Mouse (Mus musculus) frontal cortex, postnatal 10 days (tissue): ENCODE data around the gene Cfap52.

ENCODE experiments used
- DNase-seq, 2 experiments: peaks; one replicate each; pipeline ENCODE4 v3.0.0; 2022; ENCODE audit warnings: low spot score in 2 of 2, mixed read lengths in 1 of 2

Gene Cfap52

GRCm38 (mm10) chr11:67965242-67965883 is at the start of gene Cfap52:
Gene Cfap52, minus strand, starts transcription at chr11:67965651.
- peak; percentile 73 to 85 for DNase-seq

- DNase-seq = no peak
Measured at GRCm38 (mm10) chr11:68012207-68012606, 46.8 kb upstream of the Cfap52 start.

GRCm38 (mm10) chr11:68009377-68009776 is 43.9 kb upstream of the Cfap52 start:
- DNase-seq = no peak

GRCm38 (mm10) chr11:68007645-68008044 is 42.2 kb upstream of the Cfap52 start:
- DNase-seq = no peak

- no peak for DNase-seq
Measured at GRCm38 (mm10) chr11:68006216-68006789, 40.9 kb upstream of the Cfap52 start.

GRCm38 (mm10) chr11:68004191-68004590 is 38.7 kb upstream of the Cfap52 start:
- DNase-seq = peak in 1 of 2 experiments; percentile 51

- no peak for DNase-seq
Measured at GRCm38 (mm10) chr11:67999629-68000028, 34.2 kb upstream of the Cfap52 start.

- DNase-seq = no peak
Measured at GRCm38 (mm10) chr11:67998905-67999304, 33.5 kb upstream of the Cfap52 start.

GRCm38 (mm10) chr11:67995965-67996364 is 30.5 kb upstream of the Cfap52 start:
- no peak for DNase-seq

- DNase-seq = no peak
Measured at GRCm38 (mm10) chr11:67991240-67991639, 25.8 kb upstream of the Cfap52 start.

- DNase-seq = no peak
Measured at GRCm38 (mm10) chr11:67983564-67983963, 18.1 kb upstream of the Cfap52 start.

- peak in 1 of 2 experiments; percentile 33 for DNase-seq
Measured at GRCm38 (mm10) chr11:67975252-67975651, 9.8 kb upstream of the Cfap52 start.

GRCm38 (mm10) chr11:67973225-67973624 is 7.8 kb upstream of the Cfap52 start:
- DNase-seq = no peak

- DNase-seq = no peak
Measured at GRCm38 (mm10) chr11:67972606-67973005, 7.2 kb upstream of the Cfap52 start.

GRCm38 (mm10) chr11:67967831-67968230 is 2.4 kb upstream of the Cfap52 start:
- DNase-seq = no peak

- peak; percentile 83 to 91 for DNase-seq
Measured at GRCm38 (mm10) chr11:67965905-67966878, 741 bp upstream of the Cfap52 start, which contains the start of gene Stx8. Gene Stx8, plus strand, starts transcription at chr11:67966193.

- DNase-seq = no peak
Measured at GRCm38 (mm10) chr11:67964110-67964509, 1.3 kb downstream of the Cfap52 start.

GRCm38 (mm10) chr11:67954413-67954812 is 11.0 kb downstream of the Cfap52 start:
- no peak for DNase-seq

- DNase-seq = no peak
Measured at GRCm38 (mm10) chr11:67953604-67954003, 11.8 kb downstream of the Cfap52 start.

- no peak for DNase-seq
Measured at GRCm38 (mm10) chr11:67949475-67949874, 16.0 kb downstream of the Cfap52 start.

GRCm38 (mm10) chr11:67948229-67948628 is 17.2 kb downstream of the Cfap52 start:
- no peak for DNase-seq

- no peak for DNase-seq
Measured at GRCm38 (mm10) chr11:67932156-67932555, 33.3 kb downstream of the Cfap52 start.
